Mouse (Mus musculus) forebrain, embryonic 10.5 days (tissue): ENCODE measurements around the gene Slc38a10. TPM values are rescaled to one million over a fixed set of nuclear protein-coding genes. Genes with fewer than 3 reads are reported as not detected.

Experiments used
- DNase-seq: peaks from one replicate; pipeline ENCODE4 v3.0.0-alpha.2; 2017; ENCODE audit warnings: low spot score; ENCODE audit errors: extremely low spot score
- H3K27ac ChIP-seq: fragments of 300-500 bp; sonication (generic); 2 replicates; pipeline ENCODE4 v1.5.1; 2016; ENCODE audit warnings: mild to moderate bottlenecking
- H3K27me3 ChIP-seq: fragments of 300-500 bp; sonication (generic); 2 replicates; pipeline ENCODE4 v1.6.1; 2016; ENCODE audit warnings: mild to moderate bottlenecking; ENCODE audit not compliant: poor library complexity, severe bottlenecking
- H3K36me3 ChIP-seq: fragments of 300-500 bp; sonication (generic); replicated peaks from 2 replicates; pipeline ENCODE4 v1.6.1; 2016; ENCODE audit warnings: mild to moderate bottlenecking, moderate library complexity
- H3K4me1 ChIP-seq: fragments of 300-500 bp; sonication (generic); 2 replicates; pipeline ENCODE4 v1.6.1; 2016
- H3K4me3 ChIP-seq: fragments of 300-500 bp; sonication (generic); 2 replicates; pipeline ENCODE4 v1.5.1; 2016; ENCODE audit warnings: mild to moderate bottlenecking, moderate library complexity
- H3K9me3 ChIP-seq: fragments of 300-500 bp; sonication (generic); 2 replicates; pipeline ENCODE4 v1.6.1; 2016; ENCODE audit warnings: mild to moderate bottlenecking, moderate library complexity
- WGBS: fragments of 180-500 bp; shearing (Covaris S2); methylation state at CpG from one replicate; pipeline ENCODE4 v1.1.7; 2016; 5-methylcytosine and 5-hydroxymethylcytosine counted together
- polyA plus RNA-seq: library from polyadenylated mRNA; unstranded; fragments of >200 nt; fragmentation: Nextera tagmentation; extraction: Ambion mirVana; gene quantifications from 2 replicates; pipeline ENCODE4 v1.2.1, GENCODE M21; 2016

Gene Slc38a10
- polyA plus RNA-seq, 1 experiment from 2014 or later: 90.6 TPM

GRCm38 (mm10) chr11:120186145-120186740 lies 35.1 kb upstream of the Slc38a10 start:
- Histone ChIP-seq H3K27ac (peak overlapping the region; percentile 100), H3K27me3 (peaks cover 4% of the 10 kb centered on the region; the same call in 1 of the 2 replicates), H3K4me3 (peak overlapping the region; percentile 95), H3K4me1 (peaks cover 75% of the 10 kb centered on the region), H3K9me3 (no peaks in the 10 kb centered on the region), H3K36me3 (peaks cover 23% of the 10 kb centered on the region)
- WGBS: 5% methylated on average over 18 of the region's 18 CpGs
- no peak for DNase-seq

GRCm38 (mm10) chr11:120185316-120186141 lies 34.4 kb upstream of the Slc38a10 start:
- peaks cover 68% of the 10 kb centered on the region for H3K4me1 ChIP-seq
- H3K9me3 ChIP-seq: no peaks in the 10 kb centered on the region
- peaks cover 23% of the 10 kb centered on the region for H3K36me3 ChIP-seq
- DNase-seq: peak; percentile 78
- H3K27me3 ChIP-seq: no peaks in the 10 kb centered on the region
- peak overlapping the region; percentile 95 for H3K4me3 ChIP-seq
- under 1% methylated on average over 53 of the region's 54 CpGs for WGBS
- H3K27ac ChIP-seq: peak overlapping the region; percentile 100

DNA sequence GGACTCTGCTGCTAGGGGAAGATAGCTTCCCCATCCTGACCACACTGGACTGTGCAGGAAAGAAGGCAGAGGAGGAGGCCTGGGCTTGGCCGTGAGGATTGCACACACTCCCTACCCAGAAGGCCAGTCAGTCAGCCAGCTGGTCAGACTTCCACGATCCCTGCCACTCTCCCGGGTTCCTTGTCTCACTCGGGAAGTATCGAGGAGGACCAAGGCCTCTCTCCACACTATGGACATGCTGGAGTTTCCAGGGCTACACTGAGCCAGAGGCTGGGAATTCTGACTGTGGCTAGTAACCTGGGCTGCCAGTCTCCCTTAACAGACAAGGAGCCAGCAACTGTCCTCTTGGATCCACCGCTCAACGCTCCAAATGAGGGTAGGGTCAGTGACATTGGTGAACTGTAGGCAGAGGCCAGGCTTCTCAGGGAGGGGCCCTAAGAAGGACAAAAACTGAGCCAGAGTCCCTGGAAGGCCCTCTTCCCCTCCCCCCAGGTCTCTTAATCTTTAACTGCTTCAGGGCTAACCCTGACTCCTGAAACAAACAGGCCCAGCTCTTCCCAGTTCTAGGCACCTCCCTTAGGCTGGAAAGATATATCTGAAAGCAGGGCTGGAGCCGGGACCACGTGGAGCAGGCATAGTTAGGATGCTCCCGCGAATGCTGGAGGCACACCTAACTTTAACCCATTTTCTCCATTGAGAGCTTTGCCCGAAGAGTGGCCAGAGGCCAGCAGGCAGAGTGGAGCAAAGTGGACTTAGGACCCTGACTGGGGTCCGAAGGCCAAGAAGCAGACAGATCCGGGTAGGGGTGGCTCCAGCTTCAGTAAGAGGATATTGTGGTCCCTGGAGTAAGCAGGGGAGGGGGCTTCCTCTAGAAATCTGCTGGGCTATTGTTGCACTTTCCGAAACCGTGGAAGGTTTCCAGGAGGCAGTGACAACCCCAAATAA lies 33.5 kb upstream of the Slc38a10 start:
- Histone ChIP-seq H3K27ac (peak overlapping the region; percentile 100), H3K36me3 (peaks cover 23% of the 10 kb centered on the region), H3K4me3 (peak overlapping the region; percentile 95), H3K27me3 (no peaks in the 10 kb centered on the region), H3K4me1 (peaks cover 60% of the 10 kb centered on the region), H3K9me3 (no peaks in the 10 kb centered on the region)
- DNase-seq: peak; percentile 69
- under 1% methylated on average over 16 of the region's 16 CpGs for WGBS

GRCm38 (mm10) chr11:120183708-120184107 lies 32.6 kb upstream of the Slc38a10 start:
- WGBS: 10% methylated on average over 11 of the region's 11 CpGs
- no peaks in the 10 kb centered on the region for H3K27me3 ChIP-seq
- peaks cover 23% of the 10 kb centered on the region for H3K36me3 ChIP-seq
- H3K9me3 ChIP-seq: no peaks in the 10 kb centered on the region
- peak overlapping the region; percentile 95 for H3K4me3 ChIP-seq
- peak; percentile 49 for DNase-seq
- peak overlapping the region; percentile 100 for H3K27ac ChIP-seq
- peaks cover 64% of the 10 kb centered on the region for H3K4me1 ChIP-seq

GRCm38 (mm10) chr11:120183180-120183579 lies 32.0 kb upstream of the Slc38a10 start:
- 15% methylated on average over 1 of the region's 1 CpGs for WGBS
- H3K36me3 ChIP-seq: peaks cover 22% of the 10 kb centered on the region
- no peaks in the 10 kb centered on the region for H3K27me3 ChIP-seq
- peak overlapping the region; percentile 100 for H3K27ac ChIP-seq
- no peaks in the 10 kb centered on the region for H3K9me3 ChIP-seq
- DNase-seq: no peak
- peaks cover 64% of the 10 kb centered on the region for H3K4me1 ChIP-seq
- H3K4me3 ChIP-seq: peak overlapping the region; percentile 95

GRCm38 (mm10) chr11:120182396-120183030 lies 31.4 kb upstream of the Slc38a10 start:
- H3K27me3 ChIP-seq: no peaks in the 10 kb centered on the region
- H3K4me1 ChIP-seq: peaks cover 64% of the 10 kb centered on the region
- 50% methylated on average over 3 of the region's 3 CpGs for WGBS
- DNase-seq: no peak
- H3K9me3 ChIP-seq: no peaks in the 10 kb centered on the region
- peak overlapping the region; percentile 100 for H3K27ac ChIP-seq
- H3K4me3 ChIP-seq: no peak overlapping the region; the same call in 1 of the 2 replicates
- peaks cover 16% of the 10 kb centered on the region for H3K36me3 ChIP-seq

DNA sequence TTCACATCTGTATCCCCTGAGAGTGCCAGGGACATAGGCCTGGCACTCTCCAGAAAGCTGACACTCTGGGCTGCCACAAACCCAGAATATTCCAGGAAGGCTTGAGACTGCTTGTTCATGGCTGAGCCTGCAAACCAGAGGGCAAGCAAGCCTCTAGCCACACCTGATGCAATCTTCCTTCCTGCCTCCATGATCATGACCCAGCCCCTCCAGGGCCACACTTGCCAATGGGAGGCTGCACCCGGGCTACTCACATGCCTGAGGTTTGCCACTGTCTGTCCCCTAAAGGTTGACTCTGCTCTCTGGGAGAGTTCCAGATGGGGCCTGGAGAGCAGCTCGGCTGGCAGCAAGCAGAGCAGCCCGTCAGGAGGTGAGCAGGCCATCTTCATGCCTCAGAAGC lies 30.2 kb upstream of the Slc38a10 start:
- 0 out of 2 replicates have a peak overlapping the region, but pooled peaks have one; percentile 100 for H3K27ac ChIP-seq
- 74% methylated on average over 3 of the region's 3 CpGs for WGBS
- peaks cover 55% of the 10 kb centered on the region for H3K4me1 ChIP-seq

DNA sequence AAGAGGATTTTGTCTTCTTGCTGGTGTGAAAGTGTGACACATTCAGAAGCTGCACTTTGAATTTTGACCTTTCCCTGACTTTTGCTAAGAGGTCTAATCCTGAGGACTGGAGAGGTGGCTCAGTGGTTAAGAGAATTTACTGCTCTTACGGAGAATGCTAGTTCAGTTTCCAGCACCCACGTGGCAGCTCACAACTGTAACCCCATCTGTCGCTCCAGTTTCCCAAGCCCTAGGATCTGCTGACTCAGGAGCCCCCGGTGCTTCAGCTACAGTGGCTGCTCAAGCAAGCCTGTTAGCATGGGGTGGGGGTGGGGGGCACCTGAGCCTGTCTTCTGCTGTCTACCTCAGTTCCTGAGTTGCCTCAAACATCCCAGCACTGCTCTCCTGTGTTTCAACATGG lies 28.2 kb upstream of the Slc38a10 start:
- Histone ChIP-seq H3K4me3 (no peak overlapping the region), H3K27ac (peak overlapping the region; percentile 62; the same call in 1 of the 2 replicates), H3K9me3 (no peaks in the 10 kb centered on the region), H3K27me3 (no peaks in the 10 kb centered on the region), H3K36me3 (no peaks in the 10 kb centered on the region), H3K4me1 (peaks cover 42% of the 10 kb centered on the region)
- WGBS: 57% methylated on average over 4 of the region's 4 CpGs
- no peak for DNase-seq

More for the DNA sequence above, 30.2 kb upstream of the Slc38a10 start:
- DNase-seq: no peak
- Histone ChIP-seq H3K9me3 (no peaks in the 10 kb centered on the region), H3K36me3 (peaks cover 8% of the 10 kb centered on the region), H3K4me3 (no peak overlapping the region), H3K27me3 (no peaks in the 10 kb centered on the region)

DNA sequence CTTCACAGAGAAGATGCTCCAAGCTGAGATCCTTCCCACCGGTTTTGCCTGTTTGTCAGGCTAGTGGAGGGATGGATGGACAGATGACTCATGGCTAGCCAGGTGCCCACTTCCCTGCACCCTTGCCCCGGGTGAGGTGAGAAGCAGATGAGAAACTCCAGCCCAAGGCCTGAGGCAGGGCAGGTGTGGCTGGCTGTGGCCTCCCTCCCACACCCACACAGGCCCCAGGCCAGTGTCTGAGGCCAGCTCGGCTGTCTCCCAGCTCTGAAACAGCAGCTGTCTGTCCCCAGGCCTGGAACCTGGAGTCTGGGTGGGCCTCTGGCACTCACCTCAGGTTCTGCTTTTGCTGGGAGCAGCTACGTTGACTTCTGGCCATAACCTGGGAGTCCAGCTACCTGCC lies 24.8 kb upstream of the Slc38a10 start:
- 83% methylated on average over 4 of the region's 4 CpGs for WGBS
- H3K36me3 ChIP-seq: no peaks in the 10 kb centered on the region
- no peak overlapping the region for H3K4me3 ChIP-seq
- H3K4me1 ChIP-seq: peaks cover 24% of the 10 kb centered on the region
- no peaks in the 10 kb centered on the region for H3K27me3 ChIP-seq
- 0 out of 2 replicates have a peak overlapping the region, but pooled peaks have one; percentile 33 for H3K27ac ChIP-seq
- DNase-seq: no peak
- no peaks in the 10 kb centered on the region for H3K9me3 ChIP-seq

GRCm38 (mm10) chr11:120173213-120173612 lies 22.1 kb upstream of the Slc38a10 start:
- H3K4me1 ChIP-seq: peaks cover 47% of the 10 kb centered on the region
- H3K4me3 ChIP-seq: no peak overlapping the region
- no peak overlapping the region for H3K27ac ChIP-seq
- peaks cover 8% of the 10 kb centered on the region; the same call in 1 of the 2 replicates for H3K27me3 ChIP-seq
- H3K9me3 ChIP-seq: no peaks in the 10 kb centered on the region
- DNase-seq: no peak
- 88% methylated on average over 14 of the region's 14 CpGs for WGBS
- H3K36me3 ChIP-seq: no peaks in the 10 kb centered on the region

DNA sequence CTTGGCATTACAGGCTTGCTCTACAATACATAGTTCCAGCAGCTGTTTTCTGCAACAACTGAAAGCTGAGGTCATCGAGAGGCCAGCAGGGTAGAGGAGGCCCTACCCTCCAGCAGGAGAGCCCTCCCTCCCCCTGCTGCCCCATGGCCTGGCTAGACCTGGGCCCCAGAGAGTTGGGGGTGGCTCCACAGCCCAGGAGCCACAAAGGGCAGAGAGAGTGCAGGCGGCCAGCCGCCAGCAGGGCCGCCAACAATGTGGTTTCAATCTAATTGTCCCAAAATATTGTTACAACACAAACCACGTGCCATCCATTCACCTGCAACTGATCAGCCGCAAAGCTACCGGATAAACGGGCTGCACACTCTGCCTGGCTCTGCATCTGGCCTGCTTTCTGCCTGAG lies 20.0 kb upstream of the Slc38a10 start:
- Histone ChIP-seq H3K36me3 (no peaks in the 10 kb centered on the region), H3K27me3 (peaks cover 22% of the 10 kb centered on the region), H3K9me3 (no peaks in the 10 kb centered on the region), H3K4me1 (peaks cover 65% of the 10 kb centered on the region), H3K4me3 (0 out of 2 replicates have a peak overlapping the region, but pooled peaks have one; percentile 7), H3K27ac (peak overlapping the region; percentile 81)
- no peak for DNase-seq
- WGBS: 48% methylated on average over 8 of the region's 8 CpGs
